Mouse (Mus musculus): Measurements from ENCODE around the gene Fmo5.

GRCm38 (mm10) chr3:97678416-97678815 lies 49.8 kb downstream of the Fmo5 start:
- no peak for TF ChIP-seq POLR2A (IDR thresholded peaks at IDR 0.05; ENCODE audit: borderline replicate concordance, control insufficient read depth, low read depth, low read length)
- TF ChIP-seq CTCF (IDR thresholded peaks at IDR 0.05; ENCODE audit: control insufficient read depth, insufficient read depth, low read length), result no peak

Measured in bone marrow, adult 2 months (tissue).